Mouse (Mus musculus) heart, embryonic 11.5 days (tissue): ENCODE data around the gene Pira2. TPM values are rescaled to one million over a fixed set of nuclear protein-coding genes. Genes with fewer than 3 reads are reported as not detected.
"Not testable (repeated sequence)": the region's sequence is repeated elsewhere in the genome, so short reads cannot be mapped to it uniquely, and the experiment has no call there.

Experiments
- ATAC-seq: fragments of 200-750 bp; cut with Nextera tagmentation; replicated peaks from 2 replicates; pipeline ENCODE4 v1.8.0; 2017; ENCODE audit warnings: moderate library complexity; ENCODE audit not compliant: insufficient number of reproducible peaks, low FRiP score, low TSS enrichment
- H3K27ac ChIP-seq: fragments of 300-500 bp; sonication (generic); 2 replicates; pipeline ENCODE4 v1.5.1; 2014; ENCODE audit warnings: mild to moderate bottlenecking, low read depth, low read length
- H3K27me3 ChIP-seq: fragments of 300-500 bp; sonication (generic); 2 replicates; pipeline ENCODE4 v1.6.1; 2014; ENCODE audit warnings: mild to moderate bottlenecking, low read length, mixed read lengths; ENCODE audit not compliant: control insufficient read depth, insufficient read depth
- H3K36me3 ChIP-seq: fragments of 300-500 bp; sonication (generic); 2 replicates; pipeline ENCODE4 v1.6.1; 2014; ENCODE audit warnings: mild to moderate bottlenecking, low read length, moderate library complexity, mixed read lengths; ENCODE audit not compliant: control insufficient read depth, insufficient read depth
- H3K4me1 ChIP-seq: fragments of 300-500 bp; sonication (generic); 2 replicates; pipeline ENCODE4 v1.6.1; 2014; ENCODE audit warnings: low read length; ENCODE audit not compliant: control insufficient read depth, insufficient read depth
- H3K4me2 ChIP-seq: fragments of 300-500 bp; sonication (generic); 2 replicates; pipeline ENCODE4 v1.6.1; 2014; ENCODE audit warnings: mild to moderate bottlenecking, moderate library complexity
- H3K4me3 ChIP-seq: fragments of 300-500 bp; sonication (generic); 2 replicates; pipeline ENCODE4 v1.5.1; 2014; ENCODE audit warnings: low read depth, low read length
- H3K9ac ChIP-seq: fragments of 300-500 bp; sonication (generic); 2 replicates; pipeline ENCODE4 v1.6.1; 2014; ENCODE audit warnings: mild to moderate bottlenecking, low read depth, low read length, moderate library complexity
- H3K9me3 ChIP-seq: fragments of 300-500 bp; sonication (generic); replicated peaks from 2 replicates; pipeline ENCODE4 v1.6.1; 2016; ENCODE audit warnings: low read length; ENCODE audit not compliant: control insufficient read depth
- whole genome bisulfite sequencing: fragments of 180-500 bp; shearing (Covaris S2); extraction: QIAGEN DNeasy Blood & Tissue Kit; methylation state at CpG from one replicate; pipeline ENCODE4 v1.1.7; 2014; ENCODE audit not compliant: insufficient replicate concordance; 5-methylcytosine and 5-hydroxymethylcytosine counted together
- polyA plus RNA-seq: library from polyadenylated mRNA; unstranded; fragments of >200 nt; fragmentation: Nextera tagmentation; extraction: Ambion mirVana; gene quantifications from 2 replicates; pipeline ENCODE4 v1.2.1, GENCODE M21; 2014

Gene Pira2
- polyA plus RNA-seq, result not detected in 2 replicates

DNA sequence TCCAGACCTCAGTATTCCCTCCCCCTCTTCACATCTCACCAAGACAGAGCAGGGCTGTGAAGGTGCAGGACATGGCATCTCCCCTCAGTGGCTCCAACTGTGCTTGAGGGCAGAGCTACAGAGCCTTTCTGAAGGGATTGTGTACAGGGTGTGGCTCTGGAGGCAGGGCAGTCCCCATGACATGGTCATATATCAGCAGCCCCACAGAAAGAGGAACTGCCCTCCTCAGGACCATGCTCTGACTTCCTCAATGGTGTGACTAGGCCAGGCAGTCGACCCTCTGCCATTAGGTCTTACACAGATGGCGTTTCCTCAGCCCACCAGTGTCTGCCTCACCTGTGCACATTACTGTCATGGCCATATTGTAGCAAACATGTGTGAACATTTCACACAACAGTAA, at the start of gene Pira2:
Pira2 (minus strand) TSS at position 101 of the 400 bp plus-strand sequence.
- H3K4me2 ChIP-seq, ATAC-seq, H3K9me3 ChIP-seq, H3K4me3 ChIP-seq, H3K27ac ChIP-seq, H3K27me3 ChIP-seq, H3K9ac ChIP-seq, H3K36me3 ChIP-seq, H3K4me1 ChIP-seq: not testable (repeated sequence)
- WGBS, result no CpG with 5 or more reads among the region's 2 CpGs

DNA sequence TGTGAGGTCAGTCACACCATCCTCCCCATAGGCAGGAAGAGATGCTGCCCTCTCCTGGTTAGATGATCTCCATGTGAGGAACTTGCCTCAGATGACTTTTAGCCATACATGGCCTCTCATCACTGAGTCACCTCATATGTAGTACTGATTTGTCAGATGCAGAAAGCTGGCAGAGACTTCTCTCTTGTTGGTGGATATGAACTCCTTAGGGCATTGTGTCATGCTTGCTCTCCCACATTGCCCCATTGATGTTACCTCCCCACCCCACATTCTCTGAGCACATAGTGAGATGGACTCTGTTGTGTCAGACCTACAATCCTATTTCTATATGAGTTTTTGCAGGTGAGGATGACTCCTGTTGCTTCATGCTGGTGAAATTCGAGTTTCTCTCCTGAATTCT, 30.2 kb upstream of the Pira2 start:
- not testable (repeated sequence) for H3K4me3 ChIP-seq, ATAC-seq, H3K36me3 ChIP-seq, H3K27me3 ChIP-seq, H3K27ac ChIP-seq, H3K9ac ChIP-seq, H3K4me2 ChIP-seq, H3K4me1 ChIP-seq, H3K9me3 ChIP-seq
- no CpG with 5 or more reads among the region's 1 CpGs for WGBS

DNA sequence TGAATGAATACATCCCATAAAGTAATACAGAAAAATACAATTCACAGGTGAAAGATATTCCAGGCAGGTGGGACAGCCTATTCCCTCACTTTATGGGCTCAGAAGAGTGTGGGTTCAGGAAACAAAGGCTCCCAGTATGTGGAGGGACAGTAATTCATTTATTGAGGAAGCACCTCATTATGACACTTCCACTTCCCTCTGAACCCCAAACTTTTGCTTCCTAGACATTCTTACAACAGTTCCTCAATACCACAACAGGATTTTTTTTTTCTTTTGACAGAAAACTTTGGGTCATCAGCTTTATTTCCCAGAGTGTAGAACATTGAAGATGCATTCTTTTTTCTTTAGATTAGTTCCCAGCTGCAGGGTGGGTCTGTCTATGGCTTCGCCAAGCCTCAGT, 7.0 kb downstream of the Pira2 start:
- not testable (repeated sequence) for H3K27ac ChIP-seq, H3K36me3 ChIP-seq, H3K9ac ChIP-seq, H3K4me3 ChIP-seq, H3K9me3 ChIP-seq, H3K4me1 ChIP-seq, ATAC-seq, H3K4me2 ChIP-seq, H3K27me3 ChIP-seq
- WGBS, result no CpG with 5 or more reads among the region's 1 CpGs

DNA sequence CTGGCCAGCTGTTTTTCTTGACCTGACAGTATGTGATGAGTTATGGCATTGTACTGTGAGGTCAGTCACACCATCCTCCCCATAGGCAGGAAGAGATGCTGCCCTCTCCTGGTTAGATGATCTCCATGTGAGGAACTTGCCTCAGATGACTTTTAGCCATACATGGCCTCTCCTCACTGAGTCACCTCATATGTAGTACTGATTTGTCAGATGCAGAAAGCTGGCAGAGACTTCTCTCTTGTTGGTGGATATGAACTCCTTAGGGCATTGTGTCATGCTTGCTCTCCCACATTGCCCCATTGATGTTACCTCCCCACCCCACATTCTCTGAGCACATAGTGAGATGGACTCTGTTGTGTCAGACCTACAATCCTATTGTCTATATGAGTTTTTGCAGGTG, 14.2 kb downstream of the Pira2 start:
- not testable (repeated sequence) for H3K4me2 ChIP-seq, H3K36me3 ChIP-seq, H3K9me3 ChIP-seq, ATAC-seq, H3K4me1 ChIP-seq, H3K27me3 ChIP-seq, H3K9ac ChIP-seq, H3K27ac ChIP-seq, H3K4me3 ChIP-seq

DNA sequence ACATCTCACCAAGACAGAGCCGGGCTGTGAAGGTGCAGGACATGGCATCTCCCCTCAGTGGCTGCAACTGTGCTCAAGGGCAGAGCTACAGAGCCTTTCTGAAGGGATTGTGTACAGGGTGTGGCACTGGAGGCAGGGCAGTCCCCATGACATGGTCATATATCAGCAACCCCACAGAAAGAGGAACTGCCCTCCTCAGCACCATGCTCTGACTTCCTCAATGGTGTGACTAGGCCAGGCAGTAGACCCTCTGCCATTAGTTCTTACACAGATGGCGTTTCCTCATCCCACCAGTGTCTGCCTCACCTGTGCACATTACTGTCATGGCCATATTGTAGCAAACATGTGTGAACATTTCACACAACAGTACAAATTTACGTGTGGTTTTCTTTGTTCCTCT, 19.3 kb downstream of the Pira2 start, which contains the start of gene Gm15448:
Gm15448 (minus strand) TSS at position 89 of the 400 bp plus-strand sequence.
- not testable (repeated sequence) for H3K9me3 ChIP-seq, H3K9ac ChIP-seq, H3K27me3 ChIP-seq, H3K4me2 ChIP-seq, H3K36me3 ChIP-seq, H3K27ac ChIP-seq, H3K4me3 ChIP-seq, H3K4me1 ChIP-seq, ATAC-seq
- 42% methylated on average over 1 of the region's 3 CpGs for WGBS

DNA sequence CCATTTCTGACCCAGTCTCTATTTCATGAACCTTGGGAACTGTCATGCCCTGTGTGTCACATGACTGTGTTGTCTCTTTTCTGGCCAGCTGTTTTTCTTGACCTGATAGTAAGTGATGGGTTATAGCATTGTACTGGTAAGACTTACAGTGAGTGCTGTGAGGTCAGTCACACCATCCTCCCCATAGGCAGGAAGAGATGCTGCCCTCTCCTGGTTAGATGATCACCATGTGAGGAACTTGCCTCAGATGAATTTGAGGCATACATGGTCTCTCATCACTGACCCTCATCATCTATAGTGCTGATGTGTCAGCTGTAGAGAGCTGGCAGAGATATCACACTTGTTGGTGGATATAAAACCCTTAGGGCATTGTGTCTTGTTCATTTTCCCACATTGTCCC, 32.9 kb downstream of the Pira2 start:
- not testable (repeated sequence) for H3K4me2 ChIP-seq, H3K9me3 ChIP-seq, ATAC-seq, H3K4me3 ChIP-seq, H3K4me1 ChIP-seq, H3K9ac ChIP-seq, H3K27ac ChIP-seq, H3K27me3 ChIP-seq, H3K36me3 ChIP-seq

DNA sequence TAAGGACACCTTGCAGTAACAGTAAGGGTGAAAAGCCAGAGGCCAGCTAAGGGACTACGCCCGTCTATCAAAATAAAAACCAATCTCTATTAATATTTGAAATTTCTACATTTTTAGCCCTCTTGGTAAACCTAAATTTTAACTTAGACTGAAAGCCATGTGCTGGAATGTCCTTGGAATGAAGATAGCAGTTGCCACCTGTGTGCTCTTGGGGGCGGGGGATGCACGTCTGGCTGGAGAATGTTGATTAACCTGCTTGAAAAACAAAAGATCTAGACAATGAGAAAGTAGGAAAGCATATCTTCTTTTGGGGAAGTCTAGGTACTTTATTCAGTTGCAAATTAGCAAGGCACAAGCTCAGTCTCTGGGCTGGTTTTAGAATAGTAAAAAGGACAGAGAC, 41.9 kb downstream of the Pira2 start:
- H3K9ac ChIP-seq, H3K4me2 ChIP-seq, H3K27ac ChIP-seq, H3K4me3 ChIP-seq, ATAC-seq, H3K4me1 ChIP-seq, H3K27me3 ChIP-seq, H3K36me3 ChIP-seq, H3K9me3 ChIP-seq: not testable (repeated sequence)
- WGBS, result 79% methylated on average over 4 of the region's 4 CpGs

DNA sequence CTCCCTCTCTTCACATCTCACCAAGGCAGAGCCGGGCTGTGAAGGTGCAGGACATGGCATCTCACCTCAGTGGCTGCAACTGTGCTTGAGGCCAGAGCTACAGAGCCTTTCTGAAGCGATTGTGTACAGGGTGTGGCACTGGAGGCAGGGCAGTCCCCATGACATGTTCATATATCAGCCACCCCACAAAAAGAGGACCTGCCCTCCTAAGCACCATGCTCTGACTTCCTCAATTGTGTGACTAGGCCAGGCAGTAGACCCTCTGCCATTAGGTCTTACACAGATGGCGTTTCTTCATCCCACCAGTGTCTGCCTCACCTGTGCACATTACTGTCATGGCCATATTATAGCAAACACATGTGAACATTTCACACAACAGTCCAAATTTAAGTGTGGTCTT, 44.9 kb downstream of the Pira2 start:
- not testable (repeated sequence) for H3K27me3 ChIP-seq, H3K27ac ChIP-seq, H3K4me1 ChIP-seq, H3K9ac ChIP-seq, H3K36me3 ChIP-seq, H3K4me2 ChIP-seq, ATAC-seq, H3K4me3 ChIP-seq, H3K9me3 ChIP-seq
- WGBS, result 60% methylated on average over 3 of the region's 3 CpGs

DNA sequence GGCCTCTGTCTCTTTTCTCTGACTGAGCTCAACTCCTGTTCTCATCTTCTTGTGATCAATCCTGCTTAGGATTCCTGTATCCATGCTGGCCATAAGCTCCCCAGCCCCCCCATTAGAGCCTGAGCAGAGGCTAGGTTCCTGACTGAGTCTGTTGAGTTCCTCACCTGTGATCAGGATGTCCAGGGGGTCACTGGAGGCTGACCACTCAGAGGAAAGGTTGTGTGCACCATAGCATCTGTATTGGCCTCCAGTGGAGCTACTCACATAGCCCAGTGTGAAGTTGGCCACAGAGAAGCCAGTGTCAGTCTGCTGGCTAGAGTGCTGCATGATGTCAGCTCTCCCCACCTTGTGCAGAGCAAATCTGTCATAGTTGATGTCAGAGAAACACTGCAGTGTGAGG, 48.6 kb downstream of the Pira2 start:
- not testable (repeated sequence) for H3K9me3 ChIP-seq, H3K27ac ChIP-seq, H3K27me3 ChIP-seq, H3K4me2 ChIP-seq, H3K4me3 ChIP-seq, ATAC-seq, H3K4me1 ChIP-seq, H3K9ac ChIP-seq, H3K36me3 ChIP-seq
